Mouse (Mus musculus) forebrain, embryonic 14.5 days (tissue): ENCODE data around the gene Rhbdf1. TPM values are rescaled to one million over a fixed set of nuclear protein-coding genes. Genes with fewer than 3 reads are reported as not detected.
A peak's percentile ranks its signal among the peaks of the same experiment; 100 is the strongest.

ENCODE experiments used
- ATAC-seq: fragments of 200-750 bp; cut with Nextera tagmentation; 2 replicates; pipeline ENCODE4 v1.8.0; 2017; ENCODE audit warnings: mild to moderate bottlenecking, moderate library complexity
- DNase-seq: peaks from one replicate; pipeline ENCODE4 v3.0.0-alpha.2; 2015; ENCODE audit warnings: low spot score
- H3K27ac ChIP-seq: fragments of 300-500 bp; sonication (generic); 2 replicates; pipeline ENCODE4 v1.5.1; 2014; ENCODE audit warnings: low read depth, mild to moderate bottlenecking, control low read depth, low read length, moderate library complexity
- H3K27me3 ChIP-seq: fragments of 300-500 bp; sonication (generic); replicated peaks from 2 replicates; pipeline ENCODE4 v1.6.1; 2014; ENCODE audit warnings: low read length, control low read depth, mixed read lengths; ENCODE audit not compliant: control insufficient read depth, insufficient read depth
- H3K36me3 ChIP-seq: fragments of 300-500 bp; sonication (generic); 2 replicates; pipeline ENCODE4 v1.6.1; 2014; ENCODE audit warnings: low read length, control low read depth; ENCODE audit not compliant: control insufficient read depth, insufficient read depth
- H3K4me1 ChIP-seq: fragments of 300-500 bp; sonication (generic); 2 replicates; pipeline ENCODE4 v1.6.1; 2014; ENCODE audit warnings: antibody characterized with exemption, low read length, control low read depth; ENCODE audit not compliant: control insufficient read depth, insufficient read depth
- H3K4me2 ChIP-seq: fragments of 300-500 bp; sonication (generic); 2 replicates; pipeline ENCODE4 v1.6.1; 2014; ENCODE audit warnings: mild to moderate bottlenecking, control low read depth, low read length
- H3K4me3 ChIP-seq: fragments of 300-500 bp; sonication (generic); 2 replicates; pipeline ENCODE4 v1.5.1; 2014; ENCODE audit warnings: low read depth, low read length, control low read depth
- H3K9ac ChIP-seq: fragments of 300-500 bp; sonication (generic); 2 replicates; pipeline ENCODE4 v1.6.1; 2014; ENCODE audit warnings: mild to moderate bottlenecking, low read length, control low read depth, moderate library complexity
- H3K9me3 ChIP-seq: fragments of 300-500 bp; sonication (generic); replicated peaks from 2 replicates; pipeline ENCODE4 v1.6.1; 2016; ENCODE audit warnings: low read length, control low read depth, mixed read lengths; ENCODE audit not compliant: control insufficient read depth
- WGBS: fragments of 180-500 bp; shearing (Covaris S2); extraction: QIAGEN DNeasy Blood & Tissue Kit; methylation state at CpG from one replicate; pipeline ENCODE4 v1.1.7; 2014; 5-methylcytosine and 5-hydroxymethylcytosine counted together
- polyA plus RNA-seq: library from polyadenylated mRNA; unstranded; fragments of >200 nt; fragmentation: Nextera tagmentation; extraction: Ambion mirVana; gene quantifications from 2 replicates; pipeline ENCODE4 v1.2.1, GENCODE M21; 2014

Gene Rhbdf1
- polyA plus RNA-seq, 1 experiment from 2014 or later, result 9.9 TPM

DNA sequence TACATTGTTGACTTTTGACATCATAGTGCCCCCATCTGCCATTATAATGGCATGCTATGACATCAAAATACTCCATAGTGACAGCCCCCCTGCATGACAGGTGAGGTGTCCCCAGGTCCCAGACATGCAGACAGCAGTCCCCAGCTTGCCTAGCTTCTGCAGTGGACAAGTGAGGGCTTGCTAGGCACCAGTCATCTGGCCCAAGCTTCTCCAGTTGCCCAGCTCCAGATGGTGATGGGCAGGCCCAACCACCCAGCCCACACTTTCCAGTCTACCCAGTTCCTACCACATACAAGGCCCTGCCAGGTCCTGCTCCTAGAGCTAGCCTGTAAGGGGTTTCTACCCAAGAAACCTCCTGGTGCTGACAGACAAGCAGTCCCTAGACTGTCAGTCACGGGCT, 43.6 kb downstream of the Rhbdf1 start:
- Histone ChIP-seq H3K36me3 (no peaks in the 10 kb centered on the region), H3K9ac (no peak overlapping the region), H3K4me3 (no peak overlapping the region), H3K4me1 (no peaks in the 10 kb centered on the region), H3K27me3 (no peaks in the 10 kb centered on the region), H3K27ac (no peak overlapping the region), H3K9me3 (no peaks in the 10 kb centered on the region), H3K4me2 (no peak overlapping the region)
- WGBS, result 79% methylated on average over 1 of the region's 1 CpGs
- ATAC-seq (no peak), DNase-seq (no peak)

DNA sequence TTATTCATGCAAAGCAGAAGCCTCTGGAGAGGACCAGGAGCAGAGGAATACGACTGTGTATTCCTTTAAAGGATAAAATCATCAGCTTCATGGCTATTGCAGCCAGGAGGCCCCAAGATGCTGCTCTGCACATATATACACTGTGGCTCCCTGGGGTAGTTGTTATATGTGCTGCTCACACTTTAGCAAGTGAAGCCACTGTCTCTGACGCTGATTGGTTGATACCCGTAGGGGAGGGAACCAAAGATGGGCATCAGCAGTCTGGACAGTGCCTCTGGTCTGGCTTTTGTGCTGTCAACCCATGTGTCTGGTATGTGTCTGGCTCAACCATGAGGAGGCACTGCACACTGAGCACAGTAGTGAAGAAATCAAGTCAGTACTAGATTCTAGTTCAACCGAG, 55.4 kb downstream of the Rhbdf1 start:
- Histone ChIP-seq H3K27me3 (no peaks in the 10 kb centered on the region), H3K27ac (no peak overlapping the region), H3K36me3 (no peaks in the 10 kb centered on the region), H3K4me3 (no peak overlapping the region), H3K9me3 (no peaks in the 10 kb centered on the region), H3K4me1 (peaks cover 4% of the 10 kb centered on the region), H3K9ac (no peak overlapping the region), H3K4me2 (no peak overlapping the region)
- no peak for ATAC-seq
- WGBS, result 80% methylated on average over 4 of the region's 4 CpGs
- no peak for DNase-seq

DNA sequence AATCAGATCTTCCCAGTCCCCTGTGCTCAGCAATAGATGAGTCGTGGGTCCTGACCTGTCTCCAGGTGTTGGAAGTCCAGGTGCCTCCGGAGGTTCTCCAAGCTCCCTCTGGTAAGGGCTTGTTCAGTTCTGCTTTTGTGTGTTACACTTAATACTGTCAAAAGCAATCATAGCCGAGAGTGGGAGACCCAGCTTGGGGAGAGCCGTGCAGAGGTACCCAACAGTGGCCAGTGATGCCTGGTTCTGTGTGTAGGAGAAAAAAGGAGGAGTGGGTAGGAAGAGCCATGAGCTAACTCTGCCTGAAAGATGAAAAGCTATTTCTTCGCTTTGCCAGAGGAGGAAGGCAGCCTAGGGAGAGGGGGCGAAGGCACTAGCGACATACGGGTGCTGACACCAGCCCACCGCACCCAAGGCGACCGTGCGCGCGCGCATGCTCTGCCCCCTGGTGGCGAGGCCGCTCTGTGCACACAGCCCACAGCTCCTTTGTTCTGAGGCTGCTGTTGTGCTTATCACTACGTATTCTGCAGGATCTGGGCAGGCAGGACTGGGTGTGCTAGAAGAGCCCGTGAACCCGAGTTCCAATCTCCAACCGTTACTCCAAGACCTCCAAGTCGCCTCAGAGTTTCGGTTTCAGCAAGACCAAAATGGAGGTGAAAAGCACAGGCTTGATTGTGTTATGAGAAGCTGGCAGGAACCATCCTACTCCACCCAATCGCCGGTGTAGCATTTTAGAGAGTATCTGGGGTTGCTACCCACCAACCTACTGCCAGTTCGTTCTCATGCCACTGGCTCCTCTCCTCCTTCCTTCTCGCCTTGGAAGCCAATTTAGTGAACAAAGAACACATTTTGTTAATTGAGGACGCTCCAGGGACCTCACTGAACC, 59.9 kb downstream of the Rhbdf1 start:
- peak; percentile 84 for ATAC-seq
- WGBS, result 11% methylated on average over 28 of the region's 28 CpGs
- peaks cover 33% of the 10 kb centered on the region for H3K4me1 ChIP-seq

DNA sequence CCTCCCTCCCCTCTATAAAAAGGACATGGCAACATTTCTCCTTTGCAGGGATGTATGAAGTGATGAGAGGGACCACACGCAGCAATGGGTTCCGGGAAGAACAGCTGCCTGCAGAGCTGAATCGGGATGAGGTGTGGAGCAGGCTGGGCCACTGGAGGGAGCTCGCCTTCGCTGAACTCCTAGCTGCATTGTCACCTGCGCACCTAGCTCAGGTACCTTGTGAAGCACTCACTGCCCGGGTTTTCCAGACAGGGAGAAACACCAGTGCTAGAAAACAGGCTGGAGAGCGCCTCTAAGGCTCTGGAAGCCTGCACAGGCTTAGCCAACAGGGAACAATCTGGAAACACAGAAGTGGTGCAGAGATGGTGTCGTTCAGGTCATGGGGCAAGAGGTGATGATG, 60.6 kb downstream of the Rhbdf1 start:
- H3K36me3 ChIP-seq, result no peaks in the 10 kb centered on the region
- no peaks in the 10 kb centered on the region for H3K27me3 ChIP-seq
- H3K9ac ChIP-seq, result peak overlapping the region; percentile 58
- peak overlapping the region; percentile 90 for H3K27ac ChIP-seq
- ATAC-seq (no peak), DNase-seq (peak; percentile 68)
- no peaks in the 10 kb centered on the region for H3K9me3 ChIP-seq
- 6% methylated on average over 9 of the region's 9 CpGs for WGBS
- peak overlapping the region; percentile 16; the same call in 1 of the 2 replicates for H3K4me3 ChIP-seq
- peak overlapping the region; percentile 48 for H3K4me2 ChIP-seq
- peaks cover 39% of the 10 kb centered on the region for H3K4me1 ChIP-seq

More for the DNA sequence above, 59.9 kb downstream of the Rhbdf1 start:
- peak overlapping the region; percentile 16; the same call in 1 of the 2 replicates for H3K4me3 ChIP-seq
- no peaks in the 10 kb centered on the region for H3K36me3 ChIP-seq
- H3K9ac ChIP-seq, result peak overlapping the region; percentile 58
- no peaks in the 10 kb centered on the region for H3K9me3 ChIP-seq
- peak overlapping the region; percentile 48 for H3K4me2 ChIP-seq
- no peaks in the 10 kb centered on the region for H3K27me3 ChIP-seq
- peak overlapping the region; percentile 90 for H3K27ac ChIP-seq
- peak; percentile 91 for DNase-seq

DNA sequence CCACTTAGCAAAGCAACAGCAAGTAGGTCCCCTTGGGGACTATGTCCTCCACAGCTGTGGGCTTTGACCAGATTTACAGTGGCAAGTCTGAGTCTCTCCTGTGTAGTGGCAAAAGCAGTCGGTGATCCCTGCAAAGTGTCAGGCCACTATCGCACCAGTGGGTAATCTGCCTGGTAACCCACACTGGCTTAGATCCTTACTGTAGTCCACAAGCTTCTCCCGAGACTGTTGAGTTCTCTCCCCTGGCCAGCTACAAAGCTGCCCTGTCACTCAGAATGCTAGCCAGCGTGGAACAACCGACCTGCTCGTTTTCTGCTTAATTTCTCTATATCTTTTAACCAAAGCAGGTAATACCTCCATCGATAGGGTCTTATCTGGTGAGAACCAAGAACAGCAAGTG, 61.8 kb downstream of the Rhbdf1 start:
- Histone ChIP-seq H3K9me3 (no peaks in the 10 kb centered on the region), H3K9ac (no peak overlapping the region; the same call in 1 of the 2 replicates), H3K27ac (peak overlapping the region; percentile 90; the same call in 1 of the 2 replicates), H3K4me1 (peaks cover 43% of the 10 kb centered on the region), H3K36me3 (no peaks in the 10 kb centered on the region), H3K27me3 (no peaks in the 10 kb centered on the region), H3K4me3 (no peak overlapping the region), H3K4me2 (no peak overlapping the region)
- 69% methylated on average over 7 of the region's 7 CpGs for WGBS
- DNase-seq (no peak), ATAC-seq (no peak)

Other genes with a start within 250 kb of the Rhbdf1 start
- gene Nsg2, start 221.8 kb downstream of the Rhbdf1 start, polyA plus RNA-seq, result 304 and 315 TPM in 2 replicates
- not detected in 2 replicates for gene Il9r, start 22.0 kb downstream of the Rhbdf1 start, polyA plus RNA-seq
- 59.8 and 67.0 TPM in 2 replicates for gene Snrnp25, start 16.9 kb downstream of the Rhbdf1 start, polyA plus RNA-seq
- gene Mpg, start 4.2 kb upstream of the Rhbdf1 start, polyA plus RNA-seq, result 31.2 and 32.6 TPM in 2 replicates
- 27.9 and 28.1 TPM in 2 replicates for gene Nprl3, start 45.4 kb upstream of the Rhbdf1 start, polyA plus RNA-seq
- gene Hba-x, start 54.1 kb upstream of the Rhbdf1 start, polyA plus RNA-seq, result 33.0 and 82.9 TPM in 2 replicates
- gene Hba-a1, start 61.2 kb upstream of the Rhbdf1 start, polyA plus RNA-seq, result 2,348 and 2,639 TPM in 2 replicates
- gene Hbq1b, start 64.7 kb upstream of the Rhbdf1 start, polyA plus RNA-seq, result 1.1 and 1.6 TPM in 2 replicates
- gene Hba-a2, start 74.2 kb upstream of the Rhbdf1 start, polyA plus RNA-seq, result 5,936 and 7,230 TPM in 2 replicates
- 0.63 and 0.75 TPM in 2 replicates for gene Hbq1a, start 77.8 kb upstream of the Rhbdf1 start, polyA plus RNA-seq
- gene Sh3pxd2b, start 125.5 kb upstream of the Rhbdf1 start, polyA plus RNA-seq, result 13.4 and 17.0 TPM in 2 replicates
- gene Ubtd2, start 233.1 kb upstream of the Rhbdf1 start, polyA plus RNA-seq, result 71.7 and 76.2 TPM in 2 replicates